Mouse (Mus musculus): ENCODE data around the gene Syt15. TPM values are rescaled to one million over a fixed set of nuclear protein-coding genes. Genes with fewer than 3 reads are reported as not detected.

Syt15 gene
- 0.24 TPM in 1 of 2 replicates, not detected in the other for polyA plus RNA-seq (2012; ENCODE audit: low replicate concordance)

DNA sequence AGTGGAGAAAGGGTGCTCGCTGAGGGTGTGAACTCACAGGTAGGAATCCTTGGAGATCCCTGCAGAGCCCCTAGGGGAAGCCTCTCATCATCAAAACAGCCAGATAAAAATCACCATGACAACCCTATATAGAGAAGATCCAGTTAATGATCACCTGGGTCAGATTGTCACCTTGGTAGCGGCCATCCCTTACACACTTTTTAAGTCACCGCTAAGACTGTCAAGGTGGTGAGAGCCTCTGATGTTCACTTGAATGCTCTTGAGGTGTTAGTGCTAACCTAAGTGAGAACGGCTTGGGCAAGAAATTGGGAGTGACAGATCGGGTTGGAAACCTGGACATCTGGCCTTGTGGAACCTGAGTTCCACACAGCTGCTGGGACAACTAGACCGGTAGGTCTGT lies at the start of gene Syt15:
Gene Syt15, plus strand, starts transcription at position 301 of the 400 bp plus-strand sequence.

GRCm38 (mm10) chr14:34201231-34202035 lies 18.0 kb upstream of the Syt15 start, which contains the start of gene Gprin2:
TSS of gene Gprin2 (minus strand) at chr14:34201653.

Other genes starting within 250 kb of the Syt15 start
- not detected in 2 replicates for gene Zfp488, start 240.8 kb upstream of the Syt15 start, polyA plus RNA-seq (2012; ENCODE audit: low replicate concordance)
- gene Gm30083, start 204.4 kb upstream of the Syt15 start, polyA plus RNA-seq (2012; ENCODE audit: low replicate concordance) = not detected in 2 replicates
- not detected in 2 replicates for gene Gm5460, start 202.8 kb upstream of the Syt15 start, polyA plus RNA-seq (2012; ENCODE audit: low replicate concordance)
- not detected in 2 replicates for gene Antxrl, start 166.9 kb upstream of the Syt15 start, polyA plus RNA-seq (2012; ENCODE audit: low replicate concordance)
- gene Anxa8, start 133.6 kb upstream of the Syt15 start, polyA plus RNA-seq (2012; ENCODE audit: low replicate concordance) = 0.19 TPM in 1 of 2 replicates, not detected in the other
- gene A630023A22Rik, start 116.8 kb upstream of the Syt15 start, polyA plus RNA-seq (2012; ENCODE audit: low replicate concordance) = not detected in 2 replicates
- not detected in 2 replicates for gene Npy4r, start 67.1 kb upstream of the Syt15 start, polyA plus RNA-seq (2012; ENCODE audit: low replicate concordance)
- 0.01 and 0.25 TPM in 2 replicates for gene Gprin2, start 17.9 kb upstream of the Syt15 start, polyA plus RNA-seq (2012; ENCODE audit: low replicate concordance)
- gene Shld2, start 90.9 kb downstream of the Syt15 start, polyA plus RNA-seq (2012; ENCODE audit: low replicate concordance) = 8.7 and 21.1 TPM in 2 replicates
- gene Glud1, start 91.1 kb downstream of the Syt15 start, polyA plus RNA-seq (2012; ENCODE audit: low replicate concordance) = 51.1 and 185 TPM in 2 replicates
- not detected in 2 replicates for gene Fam25c, start 135.8 kb downstream of the Syt15 start, polyA plus RNA-seq (2012; ENCODE audit: low replicate concordance)
- not detected in 2 replicates for gene Sncg, start 155.2 kb downstream of the Syt15 start, polyA plus RNA-seq (2012; ENCODE audit: low replicate concordance)
- 0.10 and 0.71 TPM in 2 replicates for gene Mmrn2, start 155.9 kb downstream of the Syt15 start, polyA plus RNA-seq (2012; ENCODE audit: low replicate concordance)

All from hematopoietic multipotent progenitor cell, adult 10-12 weeks (in vitro differentiated cells).